Mouse (Mus musculus) lung, postnatal 25 days (tissue): ENCODE data around the gene Cenpi.
"Not testable (repeated sequence)": the region's sequence is repeated elsewhere in the genome, so short reads cannot be mapped to it uniquely, and the experiment has no call there.

Source experiments
- DNase-seq: peaks from one replicate; pipeline ENCODE4 v3.0.0; 2022; ENCODE audit warnings: low spot score

Cenpi gene

DNA sequence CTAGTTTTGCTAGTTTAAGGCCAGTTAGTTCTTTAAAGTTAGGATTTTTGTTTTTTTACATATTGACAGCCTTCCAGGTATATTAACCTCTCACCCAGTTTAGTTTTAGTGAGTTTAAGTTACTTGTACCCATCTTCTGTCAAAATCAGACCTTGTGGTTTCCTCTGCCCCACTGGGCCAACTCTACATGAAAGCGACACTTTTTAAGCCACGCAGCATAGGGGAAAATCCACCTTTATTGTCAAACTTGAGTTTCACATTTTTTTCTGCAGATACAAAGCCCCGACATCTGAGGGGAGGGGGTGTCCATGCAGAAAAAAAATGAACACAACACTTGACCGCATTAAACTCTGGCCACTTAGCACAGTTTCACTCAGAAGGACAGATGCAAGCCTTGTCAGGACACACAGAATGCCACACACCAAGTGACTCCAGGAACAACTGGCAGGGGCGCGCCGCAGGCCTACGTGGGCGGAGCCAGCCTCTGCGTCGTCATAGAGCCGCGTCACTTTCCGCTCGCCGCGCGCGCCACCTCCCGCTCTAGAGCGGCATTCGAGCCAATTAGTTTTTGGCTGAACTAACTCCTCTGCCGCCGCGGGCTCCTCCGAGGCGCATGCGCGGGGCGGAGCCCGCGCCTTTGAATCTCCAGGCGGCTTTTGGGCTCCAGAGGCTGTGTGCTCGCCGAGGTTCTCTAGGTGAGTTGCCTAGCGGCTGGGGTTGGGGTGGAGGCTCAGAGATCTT lies at the start of gene Cenpi:
Gene Cenpi (plus strand): TSS at position 551 of the 741 bp plus-strand sequence.
- DNase-seq = peak; percentile 89

- DNase-seq = no peak
Measured at GRCm38 (mm10) chrX:134261191-134261590, 46.7 kb upstream of the Cenpi start.

- DNase-seq = no peak
Measured at GRCm38 (mm10) chrX:134262129-134262528, 45.8 kb upstream of the Cenpi start.

- DNase-seq = no peak
Measured at GRCm38 (mm10) chrX:134275715-134276114, 32.2 kb upstream of the Cenpi start.

GRCm38 (mm10) chrX:134276275-134277160 lies 31.4 kb upstream of the Cenpi start, which contains the start of gene Trmt2b:
Gene Trmt2b (minus strand): TSS chrX:134276984.
- DNase-seq = peak; percentile 66

GRCm38 (mm10) chrX:134280531-134280930 lies 27.4 kb upstream of the Cenpi start:
- no peak for DNase-seq

GRCm38 (mm10) chrX:134285102-134285501 lies 22.8 kb upstream of the Cenpi start:
- no peak for DNase-seq

GRCm38 (mm10) chrX:134285791-134286190 lies 22.1 kb upstream of the Cenpi start:
- no peak for DNase-seq

- no peak for DNase-seq
Measured at GRCm38 (mm10) chrX:134287305-134287704, 20.6 kb upstream of the Cenpi start.

DNA sequence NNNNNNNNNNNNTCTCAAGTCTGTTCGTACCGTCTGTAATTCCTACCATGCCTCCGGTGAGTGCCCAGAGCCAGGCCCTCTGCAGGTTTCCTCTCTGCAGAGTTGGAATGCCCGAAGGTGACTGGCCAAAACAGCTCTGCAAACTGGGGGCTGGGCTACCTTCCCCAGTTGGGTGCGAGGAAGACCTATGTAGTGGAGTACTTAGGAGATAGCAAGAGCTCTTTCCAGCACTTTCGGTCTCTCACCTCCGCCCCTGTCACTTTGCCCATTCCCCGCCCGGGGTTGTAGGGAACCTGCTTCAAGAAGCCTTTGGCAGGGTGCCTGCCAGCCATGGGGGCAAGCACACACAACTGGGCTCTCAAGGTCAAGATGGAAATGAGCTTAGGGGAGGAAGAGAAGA lies 11.6 kb upstream of the Cenpi start:
- DNase-seq = no peak

DNA sequence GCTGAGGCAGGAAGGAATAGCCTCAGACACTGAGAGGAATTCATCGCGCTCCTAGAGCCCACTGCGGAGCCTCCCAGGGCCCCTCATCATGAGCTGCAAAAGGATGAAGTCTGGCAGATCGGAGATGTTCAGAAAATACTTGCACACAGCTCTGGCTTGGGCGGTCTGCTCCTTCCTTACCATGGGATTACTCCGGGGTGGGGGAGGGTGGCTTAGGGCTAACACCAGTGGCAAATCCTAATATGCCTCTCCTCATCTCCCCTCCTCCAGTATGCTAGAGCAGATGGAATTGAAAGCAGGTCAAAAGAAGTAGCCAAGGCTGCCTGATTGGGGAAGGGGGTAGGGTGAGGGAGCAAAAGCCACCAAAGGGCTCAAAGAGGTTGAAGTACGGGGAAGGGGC lies 11.1 kb upstream of the Cenpi start:
- no peak for DNase-seq

DNA sequence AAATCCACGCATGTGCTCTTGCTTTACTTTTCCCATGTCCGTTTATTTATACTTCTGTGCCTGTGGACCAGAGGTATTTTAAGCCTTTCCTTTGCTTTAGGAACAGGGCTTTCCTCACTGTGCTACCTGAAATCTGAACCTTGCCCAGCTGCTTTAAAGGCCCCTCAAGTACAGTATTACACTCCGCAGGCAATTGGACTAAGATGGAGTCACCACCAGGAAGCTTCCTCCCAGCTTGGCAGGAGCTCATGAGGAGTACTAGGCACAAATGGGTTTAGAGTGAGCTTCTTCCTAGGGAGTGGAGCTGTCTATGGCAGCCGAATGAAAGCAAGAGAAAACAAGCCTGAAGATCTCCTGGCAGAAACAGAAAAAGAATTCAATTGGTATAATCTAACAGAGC lies 10.7 kb upstream of the Cenpi start:
- no peak for DNase-seq

DNA sequence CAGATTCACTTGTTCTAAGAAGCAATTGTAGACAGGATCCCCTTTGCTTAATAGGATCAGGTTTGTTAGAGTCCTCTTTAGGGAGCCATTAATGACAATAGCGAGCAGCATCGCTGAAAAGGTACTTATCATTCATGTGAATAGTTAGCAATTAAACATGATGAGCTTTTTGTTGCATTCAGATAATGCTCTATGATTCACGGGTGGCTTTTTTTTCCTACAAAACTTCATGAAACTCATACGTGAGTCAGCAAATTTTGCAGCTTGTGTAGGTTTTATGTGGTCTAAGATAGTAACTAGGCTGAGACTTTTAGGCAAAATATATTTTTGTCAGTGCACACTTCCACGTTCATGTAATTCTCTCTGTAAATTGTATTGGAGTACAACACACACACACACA lies 7.7 kb upstream of the Cenpi start:
- no peak for DNase-seq

DNA sequence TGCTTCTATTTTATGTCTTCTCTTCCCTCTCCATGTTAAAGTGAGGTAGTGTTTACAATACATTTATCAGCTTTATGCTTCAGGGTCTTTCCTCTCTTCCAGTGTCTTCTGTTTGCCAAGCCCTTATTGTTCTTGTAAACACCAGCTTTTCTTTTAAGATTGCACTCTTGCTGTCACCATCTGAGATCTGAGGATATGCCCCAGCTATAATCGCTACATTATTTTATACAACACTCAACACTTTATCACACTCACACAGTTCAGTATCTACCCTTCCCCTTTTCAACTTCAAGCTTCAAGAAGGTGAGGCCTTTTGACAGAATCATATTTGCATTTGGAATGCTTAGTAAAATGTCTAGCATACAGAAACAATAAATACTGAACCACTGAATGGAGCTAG lies 4.6 kb upstream of the Cenpi start:
- DNase-seq = no peak

DNA sequence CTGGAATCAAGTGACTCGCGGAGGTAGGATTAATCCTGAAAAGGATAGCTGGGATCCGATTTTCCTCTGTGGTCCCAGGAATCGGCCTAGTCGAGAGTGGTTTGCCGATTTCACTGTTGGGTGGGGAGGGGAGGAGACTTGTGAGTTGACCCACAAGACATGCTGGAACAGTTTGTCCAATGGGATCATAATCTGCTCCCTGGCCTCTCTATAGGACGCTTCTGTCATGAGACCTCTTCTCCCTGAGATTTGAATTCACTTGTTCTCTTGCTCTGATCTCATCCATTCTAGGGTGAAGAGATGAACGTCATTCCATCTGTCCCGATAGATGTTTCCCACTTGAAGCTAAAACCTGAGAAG lies 371 bp downstream of the Cenpi start:
- no peak for DNase-seq

DNA sequence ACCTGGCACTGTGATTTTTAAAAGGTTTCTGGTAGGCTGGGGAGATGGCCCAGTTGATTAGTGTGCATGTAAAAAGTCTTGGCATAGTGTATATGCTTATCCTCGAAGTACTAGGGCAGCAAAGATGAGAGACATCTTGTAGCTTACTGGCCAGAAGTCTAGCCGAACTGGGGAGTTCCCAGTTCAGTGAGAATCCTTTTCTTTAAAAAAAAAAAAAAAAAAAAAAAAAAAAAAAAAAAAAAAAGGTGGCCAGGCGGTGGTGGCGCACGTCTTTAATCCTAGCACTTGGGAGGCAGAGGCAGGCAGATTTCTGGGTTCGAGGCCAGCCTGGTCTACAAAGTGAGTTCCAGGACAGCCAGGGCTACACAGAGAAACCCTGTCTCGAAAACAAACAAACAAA lies 3.3 kb downstream of the Cenpi start:
- not testable (repeated sequence) for DNase-seq

- DNase-seq = peak; percentile 10
Measured at GRCm38 (mm10) chrX:134319153-134319932, 11.5 kb downstream of the Cenpi start.

GRCm38 (mm10) chrX:134333280-134333679 lies 25.4 kb downstream of the Cenpi start:
- DNase-seq = peak; percentile 12

GRCm38 (mm10) chrX:134342735-134343134 lies 34.9 kb downstream of the Cenpi start:
- peak; percentile 40 for DNase-seq

DNA sequence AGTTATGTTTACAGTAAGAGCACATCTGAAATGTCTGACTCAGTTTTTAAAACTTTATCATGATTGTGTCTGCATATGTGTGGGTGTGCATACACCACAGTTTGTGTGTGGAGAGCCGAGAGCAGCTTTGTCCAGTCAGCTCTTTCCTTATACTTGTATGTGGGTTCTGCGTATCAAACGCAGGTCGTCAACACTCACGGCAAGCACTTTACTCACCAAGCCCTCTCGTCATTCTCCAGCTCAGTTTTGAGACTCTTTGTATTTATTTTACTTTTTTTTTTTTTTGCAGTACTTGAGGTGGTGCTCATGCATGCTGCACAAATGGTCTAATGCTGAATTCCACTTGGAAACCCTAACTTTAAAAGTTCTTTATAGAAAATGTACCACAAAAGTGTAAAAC lies 42.3 kb downstream of the Cenpi start:
- no peak for DNase-seq

DNA sequence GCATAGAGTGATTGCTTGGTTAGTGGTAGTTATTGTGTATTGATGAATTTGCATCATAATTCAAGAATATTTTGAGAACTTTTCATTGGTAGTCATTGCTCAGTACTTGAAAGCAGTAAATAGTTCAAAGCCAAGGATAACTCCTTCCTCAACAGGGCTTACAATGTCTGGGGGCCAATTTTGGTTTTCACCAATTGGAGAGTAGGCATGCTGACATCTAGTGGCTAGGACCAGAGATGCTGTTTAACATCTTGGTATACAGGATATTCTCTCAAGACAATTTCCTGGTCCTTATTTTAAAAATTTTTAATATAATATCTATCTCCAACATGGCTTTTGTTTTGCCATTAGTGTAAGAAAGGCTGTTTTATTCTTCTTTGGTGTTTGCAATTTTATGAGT lies 46.0 kb downstream of the Cenpi start:
- no peak for DNase-seq

- peak; percentile 67 for DNase-seq
Measured at GRCm38 (mm10) chrX:134359336-134359735, 51.5 kb downstream of the Cenpi start.
